Mouse (Mus musculus): ENCODE data around the gene Arhgap40. TPM values are rescaled to one million over a fixed set of nuclear protein-coding genes. Genes with fewer than 3 reads are reported as not detected.
A peak's percentile ranks its signal among the peaks of the same experiment; 100 is the strongest.

The Arhgap40 gene
- polyA plus RNA-seq, 1 experiment from 2014 or later = 0.25 TPM

DNA sequence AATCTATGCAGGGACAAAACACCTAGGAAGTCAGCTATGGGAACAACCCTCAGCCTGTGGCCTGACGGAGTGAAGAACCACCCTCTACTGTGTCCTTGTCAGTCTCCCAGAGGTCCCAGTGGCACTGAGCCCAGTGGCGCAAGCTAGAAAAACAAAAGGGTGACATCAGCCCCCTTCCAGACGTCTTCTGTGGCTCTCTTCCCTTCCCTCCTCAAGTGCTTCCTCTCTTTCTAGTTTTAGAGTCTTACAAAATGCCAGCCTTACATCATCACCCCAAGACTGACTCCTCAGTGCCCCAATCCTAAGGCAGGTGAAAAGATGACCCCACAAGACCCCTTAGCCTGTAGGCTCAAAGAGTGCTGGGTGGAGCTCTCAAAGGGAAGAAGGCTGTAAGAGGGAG lies 77.9 kb downstream of the Arhgap40 start:
- 73% methylated on average over 3 of the region's 3 CpGs for WGBS
- H3K4me1 ChIP-seq = peaks cover 17% of the 10 kb centered on the region
- no peak overlapping the region for H3K9ac ChIP-seq
- H3K36me3 ChIP-seq = no peaks in the 10 kb centered on the region
- no peak overlapping the region for H3K4me3 ChIP-seq
- H3K27me3 ChIP-seq (replicated peaks) = 0 out of 2 replicates have a peak, but pooled peaks cover 5% of the 10 kb centered on the region
- H3K27ac ChIP-seq = no peak overlapping the region
- no peak for ATAC-seq (ENCODE audit: low FRiP score, low read depth)
- H3K4me2 ChIP-seq (replicated peaks) = no peak overlapping the region
- no peaks in the 10 kb centered on the region for H3K9me3 ChIP-seq

DNA sequence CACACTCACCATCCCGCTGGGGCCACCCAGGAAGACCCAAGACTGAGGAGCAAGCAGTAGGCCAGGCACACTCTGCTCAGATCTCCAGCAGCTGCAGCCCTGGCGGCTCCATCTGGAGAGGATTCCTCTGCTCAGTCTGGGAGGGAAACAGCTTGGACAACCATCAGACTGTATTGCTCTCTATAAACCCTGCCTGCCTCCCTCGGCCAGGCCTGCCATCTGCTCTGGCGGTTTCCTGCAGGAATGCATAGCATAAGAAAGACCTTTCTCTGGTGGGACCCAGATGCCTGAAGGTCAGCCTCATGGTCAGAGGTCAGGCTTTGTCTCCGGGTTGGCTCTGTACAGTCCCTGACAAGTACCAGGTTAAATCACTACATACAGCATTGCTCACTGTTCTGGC lies 78.7 kb downstream of the Arhgap40 start:
- Histone ChIP-seq H3K4me1 (peaks cover 21% of the 10 kb centered on the region), H3K4me3 (no peak overlapping the region), H3K9me3 (no peaks in the 10 kb centered on the region), H3K36me3 (no peaks in the 10 kb centered on the region), H3K9ac (no peak overlapping the region), H3K27me3 (replicated peaks) (0 out of 2 replicates have a peak, but pooled peaks cover 5% of the 10 kb centered on the region), H3K4me2 (replicated peaks) (no peak overlapping the region), H3K27ac (no peak overlapping the region)
- WGBS = 34% methylated on average over 5 of the region's 5 CpGs
- peak; percentile 21; the same call in 1 of the 2 replicates for ATAC-seq (ENCODE audit: low FRiP score, low read depth)

DNA sequence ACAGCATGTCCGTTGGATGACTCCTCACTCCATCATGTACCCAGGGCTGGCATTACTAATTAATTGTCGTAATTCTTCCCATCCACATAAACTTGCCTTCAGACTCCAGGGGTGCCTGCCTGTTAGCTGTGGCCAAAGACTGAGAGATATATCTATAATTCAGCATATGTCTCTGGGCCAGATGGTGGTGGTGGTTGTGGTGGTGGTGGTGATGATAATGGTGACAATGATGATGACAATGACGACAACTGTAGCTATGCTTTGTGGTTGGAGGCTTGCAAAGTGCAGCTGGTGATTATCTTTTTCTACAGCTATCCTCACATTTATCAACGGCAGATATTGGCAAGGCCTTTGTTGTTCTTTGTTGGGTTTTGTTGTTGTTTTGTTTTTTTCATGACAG lies 80.8 kb downstream of the Arhgap40 start:
- WGBS = 78% methylated on average over 4 of the region's 4 CpGs
- H3K27me3 ChIP-seq (replicated peaks) = no peaks in the 10 kb centered on the region
- H3K4me1 ChIP-seq = peaks cover 21% of the 10 kb centered on the region
- H3K4me3 ChIP-seq = no peak overlapping the region
- no peaks in the 10 kb centered on the region for H3K9me3 ChIP-seq
- no peaks in the 10 kb centered on the region for H3K36me3 ChIP-seq
- no peak for ATAC-seq (ENCODE audit: low FRiP score, low read depth)
- H3K9ac ChIP-seq = no peak overlapping the region
- H3K4me2 ChIP-seq (replicated peaks) = no peak overlapping the region
- no peak overlapping the region for H3K27ac ChIP-seq

DNA sequence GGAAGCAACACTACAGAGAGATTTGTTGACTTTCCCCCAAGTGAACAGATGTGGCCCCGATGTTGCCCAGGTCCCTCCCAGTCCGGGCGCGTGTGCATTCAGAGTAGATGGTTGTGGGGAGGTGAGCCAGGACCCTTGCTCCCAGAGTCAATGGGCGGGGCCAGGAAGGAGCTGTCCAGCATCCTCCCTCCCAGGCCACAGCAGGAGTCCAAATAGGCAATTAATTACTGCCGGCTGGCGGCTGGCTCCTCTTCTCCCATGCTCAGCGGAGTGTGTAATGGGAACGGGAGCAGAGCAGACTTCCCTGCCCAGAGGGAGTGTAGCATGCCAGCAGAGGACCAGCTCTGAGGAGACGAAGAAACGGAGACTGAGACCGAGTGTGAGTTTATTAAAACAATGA lies 82.5 kb downstream of the Arhgap40 start:
- Histone ChIP-seq H3K9me3 (no peaks in the 10 kb centered on the region), H3K4me2 (replicated peaks) (peak overlapping the region; percentile 45), H3K4me1 (peaks cover 14% of the 10 kb centered on the region), H3K9ac (0 out of 2 replicates have a peak overlapping the region, but pooled peaks have one; percentile 21), H3K27ac (peak overlapping the region; percentile 46; the same call in 1 of the 2 replicates), H3K36me3 (no peaks in the 10 kb centered on the region), H3K4me3 (no peak overlapping the region), H3K27me3 (replicated peaks) (peaks cover 6% of the 10 kb centered on the region; the same call in 1 of the 2 replicates)
- WGBS = under 1% methylated on average over 12 of the region's 12 CpGs
- peak; percentile 91 for ATAC-seq (ENCODE audit: low FRiP score, low read depth)

DNA sequence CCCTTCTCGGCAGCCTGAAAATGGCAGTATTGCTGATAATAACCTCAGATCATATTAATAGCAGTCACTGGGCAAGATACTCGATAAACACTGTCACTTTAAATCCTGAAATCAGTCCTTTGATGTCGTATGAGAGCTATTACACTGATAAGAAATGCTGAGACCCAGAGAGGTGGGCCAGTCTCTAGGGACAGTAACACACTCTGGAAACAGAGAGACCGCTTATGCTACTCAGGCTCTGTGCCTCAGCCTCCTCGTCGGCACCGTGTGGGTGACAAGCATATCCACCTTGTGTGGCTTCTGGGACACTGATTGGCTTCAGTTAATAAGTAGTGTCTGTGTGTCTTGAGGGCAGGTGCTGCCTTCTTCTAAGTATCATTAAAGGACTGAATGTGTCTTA lies 83.0 kb downstream of the Arhgap40 start:
- WGBS = 23% methylated on average over 7 of the region's 7 CpGs
- Histone ChIP-seq H3K4me1 (peaks cover 19% of the 10 kb centered on the region), H3K4me3 (no peak overlapping the region), H3K27ac (peak overlapping the region; percentile 46; the same call in 1 of the 2 replicates), H3K4me2 (replicated peaks) (peak overlapping the region; percentile 45), H3K9ac (0 out of 2 replicates have a peak overlapping the region, but pooled peaks have one; percentile 21), H3K27me3 (replicated peaks) (peaks cover 6% of the 10 kb centered on the region; the same call in 1 of the 2 replicates), H3K9me3 (no peaks in the 10 kb centered on the region), H3K36me3 (no peaks in the 10 kb centered on the region)
- ATAC-seq (ENCODE audit: low FRiP score, low read depth) = peak; percentile 79

DNA sequence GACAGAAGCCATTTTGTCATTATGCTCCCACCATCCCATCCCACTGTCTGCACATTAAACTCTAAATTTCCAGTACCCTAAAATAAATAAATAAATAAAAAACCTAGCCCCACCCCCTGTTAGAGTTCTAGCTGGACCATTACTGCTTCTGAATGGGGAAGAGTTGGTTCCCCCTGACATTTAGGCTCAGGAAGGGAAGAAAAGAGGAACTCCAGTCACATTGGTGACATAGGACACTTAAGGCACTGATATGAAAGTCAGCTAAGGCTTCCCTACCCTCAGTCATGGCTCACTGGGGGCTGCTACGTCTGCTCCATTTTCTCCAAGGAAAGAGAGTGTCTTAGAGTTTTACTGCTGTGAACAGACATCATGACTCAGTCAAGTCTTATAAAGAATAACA lies 84.2 kb downstream of the Arhgap40 start:
- Histone ChIP-seq H3K27ac (no peak overlapping the region), H3K27me3 (replicated peaks) (peaks cover 6% of the 10 kb centered on the region; the same call in 1 of the 2 replicates), H3K4me3 (no peak overlapping the region), H3K36me3 (no peaks in the 10 kb centered on the region), H3K4me2 (replicated peaks) (no peak overlapping the region), H3K9me3 (no peaks in the 10 kb centered on the region), H3K4me1 (peaks cover 21% of the 10 kb centered on the region), H3K9ac (no peak overlapping the region)
- 60% methylated on average over 1 of the region's 1 CpGs for WGBS
- no peak for ATAC-seq (ENCODE audit: low FRiP score, low read depth)

Other genes starting within 250 kb of the Arhgap40 start
- gene Lbp, start 206.3 kb upstream of the Arhgap40 start, polyA plus RNA-seq (2016; fragmentation: Nextera tagmentation; extraction: Ambion mirVana) = 2.5 and 2.6 TPM in 2 replicates
- 204 and 207 TPM in 2 replicates for gene Snhg11, start 137.2 kb upstream of the Arhgap40 start, polyA plus RNA-seq (2016; fragmentation: Nextera tagmentation; extraction: Ambion mirVana)
- gene Ralgapb, start 102.9 kb upstream of the Arhgap40 start, polyA plus RNA-seq (2016; fragmentation: Nextera tagmentation; extraction: Ambion mirVana) = 21.2 and 25.2 TPM in 2 replicates
- gene Adig, start 10.2 kb upstream of the Arhgap40 start, polyA plus RNA-seq (2016; fragmentation: Nextera tagmentation; extraction: Ambion mirVana) = not detected in 2 replicates
- gene Slc32a1, start 98.0 kb downstream of the Arhgap40 start, polyA plus RNA-seq (2016; fragmentation: Nextera tagmentation; extraction: Ambion mirVana) = 3.5 and 4.4 TPM in 2 replicates
- 20.3 and 20.5 TPM in 2 replicates for gene Actr5, start 112.1 kb downstream of the Arhgap40 start, polyA plus RNA-seq (2016; fragmentation: Nextera tagmentation; extraction: Ambion mirVana)
- 4.2 and 4.5 TPM in 2 replicates for gene Ppp1r16b, start 152.6 kb downstream of the Arhgap40 start, polyA plus RNA-seq (2016; fragmentation: Nextera tagmentation; extraction: Ambion mirVana)

All from neural tube, embryonic 12.5 days (tissue).